Comparison of ENCODE assay signal across 14 mouse cellular contexts in genomic region chr17:62818337-62818736, GRCm38 (mm10).
DNase-seq lines count a peak whose midpoint lies in the region; ATAC-seq lines count a peak whose summit lies in the region.
"Had no signal": no experiment of that assay in that cellular context is flagged by ENCODE, and none has a peak within 500 bp of the region (broad histone marks: within the 10 kb centered on the region; RNA-seq: fewer than 3 reads in every experiment).

No protein-coding gene starts in this region.

- no peak for DNase-seq in neural tube, embryonic 11.5 days (ENCODE audit: low spot score)
- DNase-seq in embryonic facial prominence, embryonic 11.5 days (ENCODE audit: low spot score) = peak; percentile 81
- DNase-seq in thymus, postnatal 25 days = peak; percentile 14
- DNase-seq in heart, embryonic 10.5 days (ENCODE audit: low spot score) = no peak
- DNase-seq in left cerebral cortex, postnatal 4 days = no peak
- no peak for DNase-seq in right cerebral cortex, postnatal 36 days (ENCODE audit: low spot score in 2 of 2)
- DNase-seq: cerebellum, adult 11 months; heart, adult 11 months; layer of hippocampus, adult 9-11 months; lung, adult 18-20 months had no signal

- H3K4me3 ChIP-seq in neural tube, embryonic 11.5 days (ENCODE audit: low read depth, low read length) = no peak overlapping the region
- no peak overlapping the region for H3K4me3 ChIP-seq in neural tube, embryonic 15.5 days (replicated peaks)
- H3K4me3 ChIP-seq in embryonic facial prominence, embryonic 11.5 days (ENCODE audit: low read depth, low read length) = no peak overlapping the region
- H3K4me3 ChIP-seq in limb, embryonic 12.5 days (replicated peaks) = no peak overlapping the region
- H3K4me3 ChIP-seq in heart, embryonic 10.5 days = no peak overlapping the region
- H3K4me3 ChIP-seq: neural tube, embryonic 12.5 days had no signal

- no peak overlapping the region; the same call in 1 of the 2 replicates for H3K9ac ChIP-seq in neural tube, embryonic 11.5 days (ENCODE audit: low read length)
- H3K9ac ChIP-seq in neural tube, embryonic 15.5 days (replicated peaks) = no peak overlapping the region
- H3K9ac ChIP-seq in embryonic facial prominence, embryonic 11.5 days (replicated peaks; ENCODE audit: low read length) = peak overlapping the region; percentile 15; the same call in 1 of the 2 replicates
- H3K9ac ChIP-seq in limb, embryonic 12.5 days (replicated peaks) = no peak overlapping the region; the same call in 1 of the 2 replicates
- H3K9ac ChIP-seq: neural tube, embryonic 12.5 days had no signal

- H3K36me3 ChIP-seq in neural tube, embryonic 11.5 days (ENCODE audit: control insufficient read depth, insufficient read depth, low read length) = no peaks in the 10 kb centered on the region
- H3K36me3 ChIP-seq in neural tube, embryonic 15.5 days = no peaks in the 10 kb centered on the region
- no peaks in the 10 kb centered on the region for H3K36me3 ChIP-seq in embryonic facial prominence, embryonic 11.5 days (replicated peaks; ENCODE audit: control insufficient read depth, insufficient read depth, low read depth, low read length)
- H3K36me3 ChIP-seq in limb, embryonic 12.5 days = no peaks in the 10 kb centered on the region
- no peaks in the 10 kb centered on the region for H3K36me3 ChIP-seq in heart, embryonic 10.5 days
- H3K36me3 ChIP-seq: neural tube, embryonic 12.5 days had no signal

- H3K27me3 ChIP-seq in neural tube, embryonic 11.5 days (ENCODE audit: control insufficient read depth, insufficient read depth, low read length) = no peaks in the 10 kb centered on the region
- no peaks in the 10 kb centered on the region for H3K27me3 ChIP-seq in neural tube, embryonic 15.5 days (replicated peaks)
- H3K27me3 ChIP-seq in embryonic facial prominence, embryonic 11.5 days (ENCODE audit: control insufficient read depth, insufficient read depth, low read length) = no peaks in the 10 kb centered on the region
- H3K27me3 ChIP-seq in limb, embryonic 12.5 days = no peaks in the 10 kb centered on the region
- H3K27me3 ChIP-seq in heart, embryonic 10.5 days (ENCODE audit: insufficient read depth, poor library complexity, severe bottlenecking) = no peaks in the 10 kb centered on the region
- H3K27me3 ChIP-seq: neural tube, embryonic 12.5 days had no signal

- H3K4me2 ChIP-seq in neural tube, embryonic 11.5 days (ENCODE audit: low read depth) = no peak overlapping the region
- no peak overlapping the region for H3K4me2 ChIP-seq in neural tube, embryonic 15.5 days
- H3K4me2 ChIP-seq in embryonic facial prominence, embryonic 11.5 days (ENCODE audit: low read depth, low read length) = no peak overlapping the region; the same call in 1 of the 2 replicates
- H3K4me2 ChIP-seq in limb, embryonic 12.5 days = peak overlapping the region; percentile 41

- H3K9me3 ChIP-seq in neural tube, embryonic 11.5 days (ENCODE audit: control insufficient read depth, low read length) = no peaks in the 10 kb centered on the region
- no peaks in the 10 kb centered on the region for H3K9me3 ChIP-seq in neural tube, embryonic 15.5 days (replicated peaks)
- no peaks in the 10 kb centered on the region for H3K9me3 ChIP-seq in embryonic facial prominence, embryonic 11.5 days (replicated peaks; ENCODE audit: control insufficient read depth, low read length)
- H3K9me3 ChIP-seq in limb, embryonic 12.5 days = no peaks in the 10 kb centered on the region
- H3K9me3 ChIP-seq in heart, embryonic 10.5 days = no peaks in the 10 kb centered on the region
- H3K9me3 ChIP-seq: neural tube, embryonic 12.5 days had no signal

- H3K27ac ChIP-seq in neural tube, embryonic 11.5 days (ENCODE audit: low read depth, low read length) = 0 out of 2 replicates have a peak overlapping the region, but pooled peaks have one; percentile 14
- no peak overlapping the region for H3K27ac ChIP-seq in neural tube, embryonic 15.5 days (replicated peaks)
- H3K27ac ChIP-seq in embryonic facial prominence, embryonic 11.5 days (replicated peaks; ENCODE audit: low read depth, low read length) = peak overlapping the region; percentile 41
- peak overlapping the region; percentile 53; the same call in 1 of the 2 replicates for H3K27ac ChIP-seq in limb, embryonic 12.5 days
- no peak overlapping the region for H3K27ac ChIP-seq in heart, embryonic 10.5 days
- H3K27ac ChIP-seq: neural tube, embryonic 12.5 days had no signal

- intact Hi-C loops in left cerebral cortex, postnatal 4 days (cut with DNase I) = no loop called here

- 34% methylated on average over 2 of the region's 2 CpGs for WGBS in neural tube, embryonic 11.5 days
- whole genome bisulfite sequencing in neural tube, embryonic 15.5 days = 40% methylated on average over 2 of the region's 2 CpGs
- WGBS in embryonic facial prominence, embryonic 11.5 days = 23% methylated on average over 2 of the region's 2 CpGs
- 16% methylated on average over 2 of the region's 2 CpGs for WGBS in limb, embryonic 12.5 days
- 80% methylated on average over 2 of the region's 2 CpGs for WGBS in heart, embryonic 10.5 days

- H3K4me1 ChIP-seq in neural tube, embryonic 11.5 days (ENCODE audit: control insufficient read depth, insufficient read depth, low read length) = peaks cover 18% of the 10 kb centered on the region
- peaks cover 29% of the 10 kb centered on the region for H3K4me1 ChIP-seq in neural tube, embryonic 15.5 days
- peaks cover 8% of the 10 kb centered on the region; the same call in 1 of the 2 replicates for H3K4me1 ChIP-seq in embryonic facial prominence, embryonic 11.5 days (ENCODE audit: control insufficient read depth, insufficient read depth, low read length)
- H3K4me1 ChIP-seq in limb, embryonic 12.5 days (replicated peaks) = peaks cover 66% of the 10 kb centered on the region
- H3K4me1 ChIP-seq in heart, embryonic 10.5 days = peaks cover 20% of the 10 kb centered on the region

- no peak for ATAC-seq in neural tube, embryonic 11.5 days (ENCODE audit: insufficient read depth, low FRiP score, low TSS enrichment)
- no peak for ATAC-seq in neural tube, embryonic 15.5 days (ENCODE audit: low FRiP score)
- 0 out of 2 replicates have a peak, but pooled peaks have one; percentile 42 for ATAC-seq in embryonic facial prominence, embryonic 11.5 days (replicated peaks; ENCODE audit: insufficient number of reproducible peaks, low FRiP score, low TSS enrichment, low read depth)
- 0 out of 2 replicates have a peak, but pooled peaks have one; percentile 49 for ATAC-seq in limb, embryonic 12.5 days (ENCODE audit: insufficient number of reproducible peaks, insufficient read depth, low FRiP score, low TSS enrichment, low read depth)
- ATAC-seq: activated CD4-positive, CD25-positive, alpha-beta regulatory T cell, adult 4 months had no signal

Comparison
In these comparisons a context has a peak if more than half of its experiments do, and no peak if none do; other contexts are left out.
1. H3K27ac ChIP-seq: peak in neural tube, embryonic 11.5 days (single experiment), embryonic facial prominence, embryonic 11.5 days (single experiment) and limb, embryonic 12.5 days (single experiment); none in neural tube, embryonic 15.5 days (single experiment) and heart, embryonic 10.5 days (single experiment).
2. ATAC-seq: peak in embryonic facial prominence, embryonic 11.5 days (single experiment) and limb, embryonic 12.5 days (single experiment); none in neural tube, embryonic 11.5 days (single experiment) and neural tube, embryonic 15.5 days (single experiment).
3. DNase-seq: peak in embryonic facial prominence, embryonic 11.5 days (single experiment) and thymus, postnatal 25 days (single experiment); none in neural tube, embryonic 11.5 days (single experiment), heart, embryonic 10.5 days (single experiment), left cerebral cortex, postnatal 4 days (single experiment) and right cerebral cortex, postnatal 36 days (0 of 2).